Mouse (Mus musculus) thymus, postnatal 25 days (tissue): Measurements from ENCODE around the gene 2610528A11Rik.
A peak's percentile ranks its signal among the peaks of the same experiment; 100 is the strongest.

Experiments used
- DNase-seq: peaks from one replicate; pipeline ENCODE4 v3.0.0; 2022

The 2610528A11Rik gene

DNA sequence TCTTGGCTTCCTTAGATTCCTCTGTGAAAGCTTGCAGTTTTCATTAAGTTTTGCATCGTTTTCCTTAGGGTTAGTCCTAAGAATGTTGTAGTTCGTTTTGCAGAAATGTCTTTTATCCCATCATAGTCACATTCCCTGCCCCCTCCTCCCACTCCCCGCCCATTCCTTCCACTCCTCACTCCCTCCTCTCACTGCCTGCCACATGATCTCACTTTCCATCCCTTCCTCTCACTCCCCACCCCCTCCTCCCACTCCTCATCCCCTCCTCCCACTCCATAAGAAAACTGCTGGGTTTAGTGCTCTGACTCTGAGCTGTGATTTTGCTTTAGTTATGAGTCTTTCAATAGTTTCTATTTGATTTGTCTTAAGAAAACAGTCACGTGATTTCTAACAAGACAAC is 30.1 kb downstream of the 2610528A11Rik start:
- no peak for DNase-seq

GRCm38 (mm10) chr14:37080724-37081123 is 33.1 kb downstream of the 2610528A11Rik start:
- DNase-seq, result no peak

- DNase-seq, result peak; percentile 2
Observed at GRCm38 (mm10) chr14:37068516-37068915, 45.3 kb downstream of the 2610528A11Rik start.

DNA sequence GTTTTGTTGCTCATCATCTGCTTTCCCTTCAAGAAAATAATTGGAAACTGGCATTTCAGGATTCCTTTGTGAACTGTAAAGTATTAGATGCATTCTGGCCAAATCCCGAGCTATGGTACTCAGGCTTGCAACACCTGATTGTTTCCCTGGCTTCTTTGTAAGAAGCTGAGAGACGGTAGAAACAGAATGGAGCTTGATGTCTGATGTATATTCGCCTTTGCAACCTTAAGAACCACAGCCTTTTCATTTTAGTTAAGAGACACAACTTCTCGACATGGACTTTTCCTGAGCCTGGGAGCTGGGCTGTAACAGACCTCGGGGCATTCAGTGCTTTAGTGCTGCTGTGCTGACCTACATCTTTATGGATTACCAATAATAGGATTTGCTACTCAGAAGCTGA is 46.2 kb downstream of the 2610528A11Rik start, which contains the start of gene Lrit2:
Gene Lrit2 (plus strand): TSS at position 301 of the 400 bp plus-strand sequence.
- DNase-seq, result no peak

- no peak for DNase-seq
Observed at GRCm38 (mm10) chr14:37066636-37067035, 47.2 kb downstream of the 2610528A11Rik start.

- no peak for DNase-seq
Observed at GRCm38 (mm10) chr14:37064849-37065248, 49.0 kb downstream of the 2610528A11Rik start.
